ENCODE assay signal across 8 mouse cellular contexts in genomic region chr4:57782549-57783390, GRCm38 (mm10).
DNase-seq lines count a peak whose midpoint lies in the region; ATAC-seq and TF ChIP-seq lines count a peak whose summit lies in the region.

No protein-coding gene starts in this region.

- WGBS in heart, embryonic 15.5 days = 11% methylated on average over 33 of the region's 33 CpGs
- WGBS in limb, embryonic 12.5 days = 3% methylated on average over 33 of the region's 33 CpGs

- peak overlapping the region; percentile 64 for H3K9ac ChIP-seq in heart, embryonic 15.5 days
- H3K9ac ChIP-seq in limb, embryonic 12.5 days (replicated peaks) = peak overlapping the region; percentile 24; the same call in 1 of the 2 replicates

- TF ChIP-seq POLR2A in myocyte (IDR thresholded peaks at IDR 0.05; ENCODE audit: insufficient read length, low read depth) = no peak

- H3K4me2 ChIP-seq in heart, embryonic 15.5 days = peak overlapping the region; percentile 84
- H3K4me2 ChIP-seq in limb, embryonic 12.5 days = peak overlapping the region; percentile 79
- peak overlapping the region; percentile 80 for H3K4me2 ChIP-seq in myocyte (ENCODE audit: low read depth)

- peaks cover 43% of the 10 kb centered on the region for H3K4me1 ChIP-seq in heart, embryonic 15.5 days (replicated peaks)
- H3K4me1 ChIP-seq in limb, embryonic 12.5 days (replicated peaks) = peaks cover 32% of the 10 kb centered on the region

- H3K27me3 ChIP-seq in heart, embryonic 15.5 days = no peaks in the 10 kb centered on the region
- peaks cover 27% of the 10 kb centered on the region for H3K27me3 ChIP-seq in limb, embryonic 12.5 days
- H3K27me3 ChIP-seq in myocyte (ENCODE audit: control insufficient read depth, insufficient read depth, insufficient read length) = no peaks in the 10 kb centered on the region

- H3K4me3 ChIP-seq in heart, embryonic 15.5 days = peak overlapping the region; percentile 56
- H3K4me3 ChIP-seq in limb, embryonic 12.5 days (replicated peaks) = peak overlapping the region; percentile 45
- peak overlapping the region; percentile 27 for H3K4me3 ChIP-seq in myocyte

- no peaks in the 10 kb centered on the region for H3K36me3 ChIP-seq in heart, embryonic 15.5 days
- H3K36me3 ChIP-seq in limb, embryonic 12.5 days = no peaks in the 10 kb centered on the region
- no peaks in the 10 kb centered on the region for H3K36me3 ChIP-seq in myocyte (ENCODE audit: control insufficient read depth, insufficient read depth)

- no peaks in the 10 kb centered on the region for H3K9me3 ChIP-seq in heart, embryonic 15.5 days (replicated peaks)
- H3K9me3 ChIP-seq in limb, embryonic 12.5 days = no peaks in the 10 kb centered on the region

- no peak overlapping the region for H3ac ChIP-seq in myocyte (ENCODE audit: control insufficient read depth, insufficient read length)

- DNase-seq in layer of hippocampus, postnatal 10 days (ENCODE audit: low spot score in 2 of 2) = peak; percentile 11 to 21
- no peak for DNase-seq in layer of hippocampus, adult 9-10 months (ENCODE audit: low spot score)
- peak; percentile 49 for DNase-seq in adrenal gland, postnatal 14 days
- no peak for DNase-seq in urinary bladder, postnatal 36 days (ENCODE audit: low spot score in 2 of 2)
- no peak for DNase-seq in gastrocnemius, postnatal 25 days

- no peak for ATAC-seq in heart, embryonic 15.5 days (replicated peaks; ENCODE audit: insufficient number of reproducible peaks, insufficient read depth, low FRiP score, low read depth)
- no peak for ATAC-seq in limb, embryonic 12.5 days (ENCODE audit: insufficient number of reproducible peaks, insufficient read depth, low FRiP score, low TSS enrichment, low read depth)

- peaks cover 23% of the 10 kb centered on the region for H3K79me2 ChIP-seq in myocyte (ENCODE audit: control insufficient read depth, insufficient read depth)

- H3K27ac ChIP-seq in heart, embryonic 15.5 days = peak overlapping the region; percentile 15
- H3K27ac ChIP-seq in limb, embryonic 12.5 days = no peak overlapping the region

TF ChIP-seq in myocyte, 11 proteins besides CTCF, POLR2A, EP300 and RAD21:
- TF ChIP-seq E2F4 (IDR thresholded peaks at IDR 0.05; ENCODE audit: insufficient read depth) (no peak), MYOG (IDR thresholded peaks at IDR 0.05; ENCODE audit: control insufficient read depth in 1 of 3, insufficient read depth in 1 of 3, insufficient read length in 2 of 3, low read depth in 2 of 3) (peak in 2 of 3 experiments; percentile 18 to 30), USF1 (IDR thresholded peaks at IDR 0.05; ENCODE audit: low read depth) (no peak), TCF12 (IDR thresholded peaks at IDR 0.05; ENCODE audit: insufficient read depth, poor library complexity, severe bottlenecking) (no peak), TCF3 (IDR thresholded peaks at IDR 0.05; ENCODE audit: insufficient read length, low read depth) (no peak), MYOD1 (IDR thresholded peaks at IDR 0.05; ENCODE audit: control insufficient read depth in 1 of 3, insufficient read length in 2 of 3, low read depth in 2 of 3) (peak in 2 of 3 experiments; percentile 29 to 30)

Comparison
In these comparisons a context has a peak if more than half of its experiments do, and no peak if none do; other contexts are left out.
1. DNase-seq: peak in layer of hippocampus, postnatal 10 days (2 of 2) and adrenal gland, postnatal 14 days (single experiment); none in layer of hippocampus, adult 9-10 months (single experiment), urinary bladder, postnatal 36 days (0 of 2) and gastrocnemius, postnatal 25 days (single experiment).
2. Peak in every context shown above with its lines, with median percentiles within 50 percentile points of each other: H3K4me2 ChIP-seq and H3K4me3 ChIP-seq.